Mouse (Mus musculus): ENCODE data around the gene Trappc5.

Gene Trappc5

DNA sequence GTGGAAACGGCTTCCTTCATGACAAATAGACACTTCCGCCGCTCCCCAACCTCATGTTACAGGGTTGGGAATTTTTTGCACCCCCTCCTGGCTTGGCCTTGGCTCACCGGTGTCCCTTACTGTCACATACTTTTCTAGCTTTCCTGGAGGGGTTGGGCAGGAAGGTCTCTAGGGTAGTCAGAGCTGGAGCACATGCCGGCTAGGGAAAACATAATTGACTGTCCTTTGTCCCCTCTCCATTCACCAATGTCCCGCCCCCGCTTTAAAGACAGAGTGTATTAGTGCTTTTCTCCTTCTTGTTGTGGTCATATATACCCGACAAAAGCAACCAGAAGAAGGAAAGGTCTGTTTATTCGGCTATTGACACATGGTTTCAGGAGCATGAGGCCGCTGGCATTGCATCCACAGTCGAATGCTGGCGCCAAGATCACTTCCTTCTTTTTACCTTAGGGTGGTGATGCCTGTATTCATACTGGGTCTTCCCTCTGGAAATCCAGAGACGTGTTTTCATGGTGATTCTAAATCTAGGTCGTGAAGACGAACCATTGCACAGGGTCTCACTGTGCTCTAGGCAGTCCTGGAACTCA lies 987 bp downstream of the Trappc5 start:
- DNase-seq (ENCODE audit: low spot score in 2 of 2), result no peak

DNA sequence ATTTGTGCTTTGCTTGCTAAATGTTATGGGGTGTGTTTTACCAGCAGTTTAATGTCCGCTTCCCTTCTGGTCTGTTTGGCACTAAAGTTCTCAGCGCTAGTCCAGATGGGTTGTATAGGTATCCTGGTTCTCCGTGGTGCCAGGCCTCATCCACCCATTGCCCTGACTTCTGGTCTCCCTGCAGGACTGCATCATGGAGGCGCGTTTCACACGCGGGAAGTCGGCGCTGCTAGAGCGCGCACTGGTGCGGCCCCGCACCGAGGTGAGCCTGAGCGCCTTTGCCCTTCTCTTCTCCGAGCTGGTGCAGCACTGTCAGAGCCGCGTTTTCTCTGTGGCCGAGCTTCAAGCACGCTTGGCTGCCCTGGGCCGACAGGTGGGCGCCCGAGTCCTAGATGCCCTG lies 2.7 kb downstream of the Trappc5 start:
- no peak for DNase-seq (ENCODE audit: low spot score in 2 of 2)

DNA sequence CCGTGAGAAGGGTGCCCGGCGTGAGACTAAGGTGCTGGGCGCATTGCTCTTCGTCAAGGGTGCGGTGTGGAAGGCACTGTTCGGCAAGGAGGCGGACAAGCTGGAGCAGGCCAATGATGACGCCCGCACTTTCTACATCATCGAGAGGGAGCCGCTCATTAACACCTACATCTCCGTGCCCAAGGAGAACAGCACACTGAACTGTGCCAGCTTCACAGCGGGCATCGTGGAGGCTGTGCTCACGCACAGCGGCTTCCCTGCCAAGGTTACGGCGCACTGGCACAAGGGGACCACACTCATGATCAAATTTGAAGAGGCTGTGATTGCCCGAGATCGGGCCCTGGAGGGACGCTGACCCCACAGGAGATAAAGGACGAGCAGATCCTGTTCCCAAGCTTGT lies 3.1 kb downstream of the Trappc5 start:
- no peak for DNase-seq (ENCODE audit: low spot score in 2 of 2)

DNA sequence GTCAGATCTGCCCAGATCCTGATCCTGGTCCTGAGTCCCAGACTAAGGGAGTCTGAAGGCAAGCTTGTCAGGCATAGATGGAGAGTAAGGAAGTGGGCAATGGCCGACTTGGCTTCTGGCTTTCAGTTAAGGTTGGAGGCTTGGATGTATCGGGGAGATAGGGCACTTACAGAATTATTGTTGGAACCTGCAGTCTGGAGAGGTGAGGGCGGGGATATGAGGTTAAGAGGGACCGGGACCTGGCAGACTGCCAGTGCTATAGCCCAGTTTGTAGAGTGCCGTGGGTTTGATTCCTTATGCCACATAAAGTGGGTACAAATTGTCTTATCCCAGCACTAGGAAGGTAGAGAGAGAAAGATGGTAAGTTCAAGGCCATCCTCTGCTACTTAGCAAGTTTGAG lies 3.6 kb downstream of the Trappc5 start:
- DNase-seq (ENCODE audit: low spot score in 2 of 2), result no peak

DNA sequence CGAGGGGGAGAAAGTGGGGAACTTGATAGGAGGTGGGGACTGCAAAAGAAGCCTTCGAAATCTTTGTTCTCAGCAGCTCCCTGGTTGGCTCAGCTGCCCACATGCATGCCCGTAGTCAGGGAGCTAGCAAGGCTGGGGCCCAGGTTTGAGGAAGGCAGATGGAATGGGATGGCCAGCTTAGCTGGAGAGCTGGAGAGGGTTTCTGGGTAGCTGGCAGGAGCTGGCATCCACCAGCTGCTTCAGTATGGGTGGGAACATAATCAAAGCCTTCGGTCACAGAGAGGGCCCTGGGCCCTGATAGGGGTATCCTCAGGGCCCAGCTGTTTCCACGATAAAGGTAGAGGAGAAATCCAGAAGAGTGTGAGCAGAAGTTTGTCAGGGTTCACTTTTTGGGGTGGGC lies 6.3 kb downstream of the Trappc5 start:
- no peak for DNase-seq (ENCODE audit: low spot score in 2 of 2)

DNA sequence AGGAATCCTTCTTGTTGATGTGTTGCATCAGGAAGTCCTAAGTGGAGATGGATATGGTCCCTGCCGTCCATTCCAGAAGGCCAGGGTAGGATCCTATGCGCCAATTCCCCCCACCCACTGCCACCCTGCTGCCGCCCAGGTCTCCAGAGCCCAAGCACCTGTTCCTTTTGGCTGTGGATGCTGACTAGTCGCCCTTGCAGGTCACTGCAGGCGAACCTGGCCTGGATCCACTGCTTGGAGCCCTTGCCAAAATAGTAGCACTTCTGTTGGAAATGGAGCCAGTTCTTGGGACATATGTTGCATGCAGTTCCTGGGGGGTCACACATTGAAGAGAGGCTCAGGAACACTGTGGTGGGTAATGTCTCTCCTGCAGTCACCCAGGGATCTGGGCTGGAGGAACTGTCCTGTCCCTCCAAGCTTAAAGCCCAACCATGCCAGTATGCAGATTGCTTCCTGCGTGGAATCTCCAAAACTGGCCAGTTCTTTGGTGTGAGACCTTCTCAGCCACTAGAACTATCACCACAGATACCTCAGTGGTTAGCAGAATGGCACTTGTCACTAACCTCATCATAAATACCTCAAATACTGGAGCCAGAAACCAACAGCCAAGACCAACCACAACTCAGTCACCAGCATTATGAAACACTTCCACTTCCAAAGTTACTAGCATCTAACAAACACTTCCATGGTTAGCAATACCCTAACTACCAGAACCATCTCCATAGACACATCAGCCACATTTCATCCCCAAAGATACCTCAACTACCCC lies 7.5 kb downstream of the Trappc5 start:
- DNase-seq (ENCODE audit: low spot score in 2 of 2), result no peak

DNA sequence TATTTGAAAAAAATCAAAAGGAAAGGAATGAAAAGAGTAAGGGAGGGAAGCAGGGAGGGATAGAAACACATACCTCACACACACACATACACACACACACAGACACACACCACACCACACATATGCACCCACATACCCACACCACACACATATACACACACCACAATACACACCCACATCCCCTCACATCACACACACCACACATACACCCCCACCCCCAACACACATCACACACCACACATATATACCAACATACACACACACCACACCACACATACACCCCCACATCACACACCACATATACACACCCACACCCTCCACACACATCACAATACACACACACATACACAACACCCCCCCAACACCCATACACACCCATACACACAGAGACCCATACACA lies 8.4 kb downstream of the Trappc5 start:
- DNase-seq (ENCODE audit: low spot score in 2 of 2), result no peak

DNA sequence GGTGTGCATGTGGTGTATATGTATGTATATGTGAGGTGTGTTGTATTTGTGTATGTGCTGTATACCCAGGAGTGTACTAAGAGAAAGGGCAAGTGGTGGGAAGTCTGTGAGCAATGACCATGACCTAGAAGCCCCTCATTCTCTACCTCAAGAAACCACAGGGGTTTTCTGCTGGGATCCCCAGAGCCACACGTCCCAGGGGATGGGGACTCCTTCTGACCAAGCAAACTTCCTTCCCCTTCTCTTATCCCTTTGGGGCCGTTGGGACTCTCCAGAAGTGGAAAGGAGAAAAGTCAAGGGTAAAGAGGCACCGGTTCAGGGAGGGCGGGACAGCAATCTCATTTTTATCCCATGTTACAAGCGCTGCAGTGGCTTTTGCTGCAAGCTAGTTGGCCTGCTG lies 9.3 kb downstream of the Trappc5 start:
- DNase-seq (ENCODE audit: low spot score in 2 of 2), result no peak

DNA sequence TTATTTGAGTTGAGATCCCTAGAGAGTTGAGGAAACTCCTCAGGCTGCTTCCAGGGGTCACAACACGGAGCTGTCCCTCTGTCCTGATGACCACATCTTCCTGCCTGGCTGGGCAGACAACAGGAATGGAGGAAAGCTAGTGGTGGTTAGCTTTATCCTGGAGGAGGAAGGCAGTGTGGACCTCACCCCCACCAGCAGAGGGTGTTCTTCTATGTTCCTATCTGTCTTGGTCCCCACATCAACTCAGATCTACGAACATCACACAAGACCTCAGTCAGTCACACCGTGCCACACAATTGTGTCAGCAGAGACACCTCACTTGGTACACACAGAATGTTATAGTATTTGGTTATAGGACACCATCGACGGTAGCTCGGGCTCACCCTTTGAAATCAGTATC lies 11.4 kb downstream of the Trappc5 start:
- no peak for DNase-seq (ENCODE audit: low spot score in 2 of 2)

DNA sequence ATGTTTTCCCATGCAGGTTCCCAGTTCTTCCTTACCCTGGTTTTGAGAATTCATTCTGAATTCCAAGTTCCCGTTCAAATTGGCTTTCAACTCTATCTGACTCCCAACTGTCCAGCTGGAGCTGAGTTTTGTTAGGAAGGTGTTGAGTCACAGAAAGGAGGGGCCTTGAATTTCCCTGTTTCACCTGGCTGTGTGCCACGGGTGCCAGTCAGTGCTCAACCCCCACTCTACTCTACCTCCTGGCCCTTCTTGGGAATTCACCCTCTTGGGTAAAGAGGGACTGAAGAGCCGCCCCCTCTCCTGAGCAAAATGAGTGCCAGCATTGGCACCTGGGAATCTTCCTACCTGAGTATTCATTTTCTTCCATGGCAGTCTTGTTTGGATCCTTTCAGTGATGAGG lies 14.7 kb downstream of the Trappc5 start:
- DNase-seq (ENCODE audit: low spot score in 2 of 2), result no peak

DNA sequence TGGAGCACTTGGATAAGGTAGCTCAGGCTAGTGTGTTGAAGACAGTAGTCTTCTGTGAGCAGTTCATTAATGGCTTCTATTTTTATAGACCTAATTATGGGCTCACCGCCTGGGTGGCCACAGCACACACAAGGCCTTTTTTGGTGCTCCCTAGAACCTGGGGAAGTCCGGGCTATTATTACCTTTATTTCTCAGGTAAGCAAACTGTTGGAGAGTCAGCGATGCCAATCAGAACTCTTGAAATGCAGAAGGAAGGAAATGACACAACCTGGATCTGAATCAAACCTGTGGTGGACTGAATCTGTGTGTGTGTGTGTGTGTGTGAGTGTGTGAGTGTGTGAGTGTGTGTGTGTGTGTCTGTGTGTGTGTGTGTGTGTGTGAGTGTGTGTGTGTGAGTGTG lies 18.0 kb downstream of the Trappc5 start, which contains the start of gene Fcer2a:
TSS of gene Fcer2a (minus strand) at position 55 of the 400 bp plus-strand sequence.
- no peak for DNase-seq (ENCODE audit: low spot score in 2 of 2)

DNA sequence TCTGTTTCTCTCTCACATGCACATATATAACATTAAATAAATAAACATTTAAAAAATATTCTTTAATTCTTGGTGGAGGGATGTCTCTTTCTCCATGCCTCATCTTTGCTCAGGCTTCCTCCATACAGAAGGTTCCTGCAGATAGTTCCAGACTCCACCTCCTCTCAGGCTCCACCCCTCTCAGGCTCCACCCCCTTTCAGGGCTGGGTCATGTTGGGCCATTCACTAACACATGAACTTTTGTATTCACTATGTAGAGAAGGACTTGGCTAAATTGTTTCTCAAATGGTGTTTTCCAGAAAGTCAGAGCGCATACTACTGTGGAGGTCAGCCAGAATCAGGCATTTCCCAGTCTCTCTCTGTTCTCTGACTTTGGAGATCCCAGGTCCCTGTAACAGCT lies 25.4 kb downstream of the Trappc5 start:
- DNase-seq (ENCODE audit: low spot score in 2 of 2), result no peak

DNA sequence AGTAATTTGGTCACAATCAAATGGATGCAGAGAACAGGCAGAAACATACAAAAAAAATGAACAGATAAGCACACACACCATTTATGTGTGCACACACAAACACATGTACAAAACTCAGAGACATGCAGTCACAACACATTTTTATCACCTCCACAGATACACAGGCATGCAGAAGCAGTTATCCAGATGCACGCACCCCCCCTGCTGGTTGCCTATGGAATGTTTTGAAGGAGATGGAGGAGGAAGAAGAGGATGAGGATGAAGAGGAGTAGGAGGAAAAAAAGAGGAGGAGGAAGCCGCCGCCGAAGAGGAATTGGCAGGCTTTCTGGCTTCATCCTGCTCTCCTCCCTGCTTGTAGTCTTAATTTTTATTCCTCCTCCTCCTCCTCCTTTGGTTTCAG lies 29.6 kb downstream of the Trappc5 start:
- DNase-seq (ENCODE audit: low spot score in 2 of 2), result no peak

DNA sequence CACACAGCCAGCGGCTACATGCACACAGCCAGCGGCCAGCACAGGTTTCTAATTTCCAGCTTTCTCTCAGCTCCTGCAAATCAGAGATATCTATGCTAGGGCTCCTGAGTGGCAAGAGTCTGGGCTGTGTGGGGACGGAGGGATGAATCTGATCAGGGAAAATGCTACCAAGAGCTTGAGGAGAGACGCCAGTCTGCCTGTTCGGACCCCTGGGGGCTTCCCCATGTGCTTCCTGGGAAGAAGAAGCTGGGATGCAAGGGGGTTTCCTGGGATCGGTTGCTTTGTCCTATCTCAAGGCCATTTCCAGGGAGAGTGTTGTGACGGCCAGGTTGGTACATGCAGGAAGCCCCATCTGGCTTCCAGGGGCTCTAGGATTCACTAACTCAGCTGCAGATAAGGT lies 31.5 kb downstream of the Trappc5 start:
- DNase-seq (ENCODE audit: low spot score in 2 of 2), result no peak

DNA sequence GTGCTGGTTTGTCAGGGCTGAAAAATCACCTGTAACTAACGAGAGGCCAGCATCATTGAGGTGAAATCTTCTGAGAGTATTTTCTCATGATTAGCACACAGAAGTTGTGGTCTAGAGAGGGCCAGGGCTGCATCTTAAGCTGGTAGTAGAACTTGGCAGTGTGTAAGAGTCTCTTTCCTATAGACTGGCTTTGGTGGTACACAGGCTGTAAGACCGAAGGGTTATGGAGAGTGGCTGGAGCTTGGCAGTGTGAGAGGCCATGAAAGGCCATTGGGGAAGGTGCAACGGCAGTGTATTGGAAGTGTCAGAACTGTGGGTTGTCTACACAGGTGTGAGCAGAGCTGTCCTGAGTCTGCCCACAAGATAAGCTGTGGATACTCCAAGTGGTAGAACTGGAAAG lies 34.2 kb downstream of the Trappc5 start:
- no peak for DNase-seq (ENCODE audit: low spot score in 2 of 2)

DNA sequence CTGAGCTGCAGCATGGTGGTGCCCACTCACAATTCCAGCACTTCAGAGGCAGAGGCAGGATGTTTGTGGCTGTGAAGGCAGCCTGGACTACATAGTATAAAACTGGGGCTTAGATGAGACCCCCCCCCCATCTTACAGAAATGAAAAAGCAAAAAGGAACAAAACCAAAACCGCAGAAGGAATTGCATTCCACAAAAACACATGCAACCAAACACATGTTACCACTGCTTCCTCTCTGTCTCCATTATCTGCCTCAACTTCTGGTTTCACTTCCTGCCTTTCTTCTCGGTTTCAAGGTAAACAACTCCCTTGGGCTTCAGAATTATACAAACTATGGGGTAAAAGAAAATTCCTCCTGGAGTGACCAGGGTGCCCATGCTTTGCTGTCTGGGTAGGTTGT lies 35.5 kb downstream of the Trappc5 start:
- no peak for DNase-seq (ENCODE audit: low spot score in 2 of 2)

DNA sequence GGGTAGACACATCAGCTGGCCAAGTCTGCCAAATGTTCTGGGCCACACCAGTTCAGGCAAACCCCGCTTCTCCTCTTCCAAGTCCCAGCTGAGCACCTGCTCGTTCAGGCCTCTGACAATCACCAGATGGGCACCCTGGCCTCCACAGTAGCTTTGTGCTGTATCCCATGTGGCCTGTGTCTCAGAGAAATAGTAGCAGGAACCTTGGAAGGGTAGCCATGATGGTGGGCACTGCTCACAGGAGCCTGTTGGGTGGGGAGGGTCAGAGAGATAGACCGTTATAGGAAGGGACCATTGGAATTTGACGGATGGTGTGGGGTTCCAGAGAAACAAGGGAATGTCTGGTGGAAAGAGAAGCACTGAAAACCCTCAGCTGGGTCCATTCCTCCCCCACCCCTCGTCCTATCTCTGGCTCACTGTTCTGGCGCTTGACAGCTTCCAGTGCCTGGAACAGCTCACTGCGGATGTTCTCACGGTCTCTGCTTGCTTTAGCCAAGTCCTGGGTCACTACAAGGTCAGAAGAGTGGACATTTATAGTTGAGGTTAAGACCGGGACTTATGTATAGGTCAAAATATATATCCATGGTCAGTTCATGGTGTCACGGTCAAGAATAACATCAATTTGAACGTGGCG lies 41.3 kb downstream of the Trappc5 start:
- no peak for DNase-seq (ENCODE audit: low spot score in 2 of 2)

DNA sequence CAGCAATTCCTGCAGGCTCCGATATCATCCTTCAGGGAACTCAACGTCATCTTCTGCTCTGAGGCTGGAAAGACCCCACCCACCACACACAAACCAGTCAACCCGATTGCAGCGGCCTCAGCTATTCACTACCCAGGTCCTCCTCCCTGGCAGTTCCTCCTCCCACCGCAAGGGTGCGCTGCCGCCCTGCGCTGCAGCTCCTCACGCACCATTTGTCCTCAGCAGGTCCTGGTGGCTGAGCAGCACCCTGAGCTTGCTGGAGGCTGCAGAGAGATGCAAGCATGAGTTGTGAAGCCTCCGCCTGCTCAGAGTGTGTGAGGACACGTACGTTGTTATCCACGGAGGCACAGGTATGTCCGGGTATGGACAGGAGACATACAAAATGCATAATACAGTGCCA lies 42.5 kb downstream of the Trappc5 start:
- peak; percentile 45 to 46 for DNase-seq (ENCODE audit: low spot score in 2 of 2)

DNA sequence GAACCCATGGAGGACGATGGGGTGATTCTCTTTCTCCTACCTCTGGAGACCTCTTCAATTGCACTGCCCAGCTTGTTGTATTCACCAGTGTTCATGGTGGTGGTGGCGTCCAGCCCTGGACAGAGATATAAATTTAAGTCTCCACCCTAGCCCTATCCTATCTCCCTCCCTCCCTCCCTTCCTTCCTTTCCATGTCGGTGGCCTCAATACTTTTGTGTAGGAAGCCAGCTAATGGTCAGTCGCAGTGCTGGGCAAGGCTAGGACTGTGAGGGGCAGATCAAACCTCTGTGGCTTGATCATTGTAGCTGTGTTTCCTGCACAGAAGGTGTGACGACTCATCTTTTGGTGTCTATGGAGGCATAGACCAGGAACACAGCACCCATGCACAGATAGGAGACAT lies 44.5 kb downstream of the Trappc5 start, which contains the start of gene Clec4g:
TSS of gene Clec4g (minus strand) at position 101 of the 400 bp plus-strand sequence.
- no peak for DNase-seq (ENCODE audit: low spot score in 2 of 2)

DNA sequence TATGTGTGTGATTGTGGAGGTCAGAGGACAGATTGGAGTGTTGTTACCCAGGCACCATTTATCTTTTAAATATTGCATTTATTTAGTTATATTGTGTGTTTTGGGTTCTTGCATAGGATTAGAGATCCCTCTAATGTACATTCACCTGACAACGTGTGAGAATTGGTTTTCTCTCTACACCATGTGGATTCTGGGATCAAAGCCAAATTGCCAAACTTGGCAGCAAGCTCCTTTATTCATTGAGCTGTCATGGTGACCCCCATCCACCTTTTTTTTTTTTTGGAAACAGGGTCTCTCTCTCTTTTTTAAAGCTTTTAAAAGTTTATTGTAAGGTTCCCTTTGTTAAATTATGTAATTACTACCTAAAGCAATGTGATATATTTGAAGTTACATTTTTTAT lies 44.9 kb downstream of the Trappc5 start:
- DNase-seq (ENCODE audit: low spot score in 2 of 2), result no peak

All from frontal cortex, postnatal 25 days (tissue).